Mouse (Mus musculus) cerebellum, adult 2 months (tissue): ENCODE results near the gene Arhgap1.

Source experiments
- CTCF ChIP-seq: fragments of 200-500 bp; IDR thresholded peaks from 2 replicates; pipeline ENCODE4 v1.5.1; 2011; ENCODE audit warnings: low read depth, mild to moderate bottlenecking, control low read depth, low read length, moderate library complexity, borderline replicate concordance; ENCODE audit not compliant: insufficient read depth
- POLR2A ChIP-seq: fragments of 200-500 bp; IDR thresholded peaks from 2 replicates; pipeline ENCODE4 v1.6.1; 2011; ENCODE audit warnings: low read length, control low read depth, borderline replicate concordance; ENCODE audit not compliant: insufficient read depth

DNA sequence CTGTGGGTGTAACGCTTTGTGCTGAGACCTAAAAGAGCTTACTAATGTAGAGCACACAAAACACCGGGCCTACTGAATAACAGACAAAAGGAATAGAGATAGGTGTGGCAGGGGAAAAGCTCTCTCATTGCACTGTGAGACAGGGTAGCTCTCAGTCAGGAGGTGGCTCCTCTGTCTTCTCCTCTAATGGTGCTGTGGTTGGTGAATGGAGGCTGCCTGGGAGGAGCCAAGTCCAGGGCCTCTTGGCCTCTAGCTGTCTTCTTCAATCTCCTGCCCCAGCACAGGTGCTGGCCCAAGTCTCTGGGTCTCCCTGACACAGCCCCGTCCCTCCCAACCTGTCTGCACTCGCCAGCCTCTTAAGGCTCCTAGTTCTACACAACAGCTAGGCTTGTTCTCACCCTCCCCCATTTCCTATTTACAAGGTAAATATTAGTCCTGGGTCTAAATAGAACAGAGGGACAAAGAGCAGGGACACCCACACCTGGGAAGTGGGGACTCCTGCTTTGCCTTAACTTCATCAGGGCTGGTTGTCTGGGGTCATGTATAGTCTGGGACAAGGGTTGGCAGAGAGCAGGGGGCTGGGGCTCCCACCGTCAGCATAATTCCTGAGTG, 12.8 kb upstream of the Arhgap1 start:
- TF ChIP-seq POLR2A (no peak), CTCF (no peak)
